Mouse (Mus musculus) myocyte (in vitro differentiated cells): ENCODE results near the gene Tmem165. TPM values are rescaled to one million over a fixed set of nuclear protein-coding genes. Genes with fewer than 3 reads are reported as not detected.

ENCODE experiments used
- H3K27me3 ChIP-seq: one replicate; pipeline ENCODE4 v1.6.1; 2011; ENCODE audit not compliant: control insufficient read depth, insufficient read depth, insufficient read length
- H3K36me3 ChIP-seq: one replicate; pipeline ENCODE4 v1.6.1; 2011; ENCODE audit not compliant: control insufficient read depth, insufficient read depth
- H3K4me2 ChIP-seq: one replicate; pipeline ENCODE4 v1.6.1; 2011; ENCODE audit warnings: low read depth, control low read depth
- H3K4me3 ChIP-seq: one replicate; pipeline ENCODE4 v1.5.1; 2011; ENCODE audit warnings: mild to moderate bottlenecking, control low read depth, moderate library complexity
- H3K79me2 ChIP-seq: one replicate; pipeline ENCODE4 v1.6.1; 2011; ENCODE audit not compliant: control insufficient read depth, insufficient read depth
- H3ac ChIP-seq: one replicate; pipeline ENCODE4 v1.6.1; 2011; ENCODE audit not compliant: control insufficient read depth, insufficient read length
- CEBPB ChIP-seq: IDR thresholded peaks from 2 replicates; pipeline ENCODE4 v1.6.1; 2011; ENCODE audit warnings: mild to moderate bottlenecking, moderate library complexity; ENCODE audit not compliant: poor library complexity, insufficient read depth, severe bottlenecking
- E2F4 ChIP-seq: IDR thresholded peaks from one replicate; pipeline ENCODE4 v1.6.1; 2011; ENCODE audit warnings: mild to moderate bottlenecking, control low read depth, moderate library complexity; ENCODE audit not compliant: insufficient read depth
- MAX ChIP-seq: IDR thresholded peaks from one replicate; pipeline ENCODE4 v1.6.1; 2011; ENCODE audit warnings: low read depth, mild to moderate bottlenecking, control low read depth
- MYOD1 ChIP-seq, 3 experiments: IDR thresholded peaks; one replicate each; pipeline ENCODE4 v1.6.1; 2011; ENCODE audit warnings: control low read depth in 2 of 3, low read depth in 2 of 3, mild to moderate bottlenecking in 2 of 3, moderate library complexity in 1 of 3; ENCODE audit not compliant: insufficient read length in 2 of 3, control insufficient read depth in 1 of 3
- MYOG ChIP-seq, 3 experiments: IDR thresholded peaks; one replicate each; pipeline ENCODE4 v1.6.1; 2011; ENCODE audit warnings: control low read depth in 2 of 3, low read depth in 2 of 3, mild to moderate bottlenecking in 2 of 3; ENCODE audit not compliant: insufficient read length in 2 of 3, control insufficient read depth in 1 of 3, insufficient read depth in 1 of 3
- POLR2A ChIP-seq: IDR thresholded peaks from one replicate; pipeline ENCODE4 v1.6.1; 2011; ENCODE audit warnings: low read depth, mild to moderate bottlenecking, control low read depth, moderate library complexity; ENCODE audit not compliant: insufficient read length
- POLR2AphosphoS2 ChIP-seq: IDR thresholded peaks from one replicate; pipeline ENCODE4 v1.6.1; 2011; ENCODE audit warnings: low read depth, control low read depth; ENCODE audit not compliant: insufficient read length
- REST ChIP-seq: IDR thresholded peaks from one replicate; pipeline ENCODE4 v1.6.1; 2011; ENCODE audit warnings: mild to moderate bottlenecking, control low read depth, moderate library complexity; ENCODE audit not compliant: insufficient read depth, insufficient read length
- SRF ChIP-seq: IDR thresholded peaks from one replicate; pipeline ENCODE4 v1.6.1; 2011; ENCODE audit warnings: low read depth; ENCODE audit not compliant: control insufficient read depth, insufficient read length
- TCF12 ChIP-seq: IDR thresholded peaks from one replicate; pipeline ENCODE4 v1.6.1; 2011; ENCODE audit warnings: mild to moderate bottlenecking, control low read depth; ENCODE audit not compliant: poor library complexity, insufficient read depth, severe bottlenecking
- TCF3 ChIP-seq: IDR thresholded peaks from one replicate; pipeline ENCODE4 v1.6.1; 2011; ENCODE audit warnings: low read depth, control low read depth; ENCODE audit not compliant: insufficient read length
- USF1 ChIP-seq: IDR thresholded peaks from one replicate; pipeline ENCODE4 v1.6.1; 2011; ENCODE audit warnings: low read depth, mild to moderate bottlenecking, control low read depth, moderate library complexity
- polyA plus RNA-seq: library from polyadenylated mRNA; unstranded; fragments of >200 nt; fragmentation: generic; extraction: Trizol; gene quantifications from one replicate; pipeline ENCODE4 v1.2.1, GENCODE M21; 2012; ENCODE audit warnings: missing spikeins

The Tmem165 gene
- polyA plus RNA-seq, 1 experiment, result 28.1 TPM

DNA sequence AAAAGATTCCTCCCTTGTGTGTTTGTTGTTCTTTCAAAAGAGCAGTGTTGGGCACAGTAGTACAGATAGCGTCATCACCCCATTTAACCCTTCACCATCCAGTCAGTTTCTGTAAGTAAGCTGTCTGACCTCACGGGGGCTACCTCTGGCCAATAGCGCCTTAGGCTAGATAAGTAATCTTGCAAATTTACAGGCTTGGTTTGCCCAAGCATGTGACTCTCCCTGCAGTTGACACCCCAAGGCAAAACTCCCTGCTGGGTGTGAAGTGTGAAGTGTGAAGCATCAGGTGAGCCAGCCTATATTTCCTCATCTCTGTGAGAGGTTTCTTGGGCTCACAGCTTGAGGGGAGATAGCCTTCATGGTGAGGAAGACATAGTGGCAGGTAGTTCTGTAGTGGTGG is 23.6 kb upstream of the Tmem165 start:
- Histone ChIP-seq H3K27me3 (no peaks in the 10 kb centered on the region), H3ac (no peak overlapping the region)
- TF ChIP-seq CEBPB (no peak), REST (no peak), TCF12 (no peak), MYOG (IDR thresholded peaks at IDR 0.05; ENCODE audit: control insufficient read depth in 1 of 3, insufficient read depth in 1 of 3, insufficient read length in 2 of 3, low read depth in 2 of 3) (no peak), POLR2AphosphoS2 (no peak), USF1 (no peak), MYOD1 (IDR thresholded peaks at IDR 0.05; ENCODE audit: control insufficient read depth in 1 of 3, insufficient read length in 2 of 3, low read depth in 2 of 3) (no peak), E2F4 (no peak), TCF3 (no peak), MAX (no peak), SRF (no peak), POLR2A (no peak)

GRCm38 (mm10) chr5:76161491-76161890 is 22.2 kb upstream of the Tmem165 start:
- no peak for TF ChIP-seq CEBPB
- no peak for TF ChIP-seq SRF
- no peak for TF ChIP-seq TCF3
- TF ChIP-seq MYOD1 (IDR thresholded peaks at IDR 0.05; ENCODE audit: control insufficient read depth in 1 of 3, insufficient read length in 2 of 3, low read depth in 2 of 3), result no peak
- TF ChIP-seq POLR2A, result no peak
- no peak for TF ChIP-seq MYOG (IDR thresholded peaks at IDR 0.05; ENCODE audit: control insufficient read depth in 1 of 3, insufficient read depth in 1 of 3, insufficient read length in 2 of 3, low read depth in 2 of 3)
- TF ChIP-seq USF1, result no peak
- no peak for TF ChIP-seq E2F4
- TF ChIP-seq REST, result no peak
- no peak for TF ChIP-seq POLR2AphosphoS2
- TF ChIP-seq TCF12, result no peak
- no peak for TF ChIP-seq MAX
- Histone ChIP-seq H3K4me3 (no peak overlapping the region), H3K36me3 (no peaks in the 10 kb centered on the region), H3K4me2 (no peak overlapping the region), H3K79me2 (no peaks in the 10 kb centered on the region), H3ac (no peak overlapping the region), H3K27me3 (no peaks in the 10 kb centered on the region)

More for the DNA sequence above, 23.6 kb upstream of the Tmem165 start:
- H3K79me2 ChIP-seq, result no peaks in the 10 kb centered on the region
- H3K4me3 ChIP-seq, result no peak overlapping the region
- no peaks in the 10 kb centered on the region for H3K36me3 ChIP-seq
- no peak overlapping the region for H3K4me2 ChIP-seq

DNA sequence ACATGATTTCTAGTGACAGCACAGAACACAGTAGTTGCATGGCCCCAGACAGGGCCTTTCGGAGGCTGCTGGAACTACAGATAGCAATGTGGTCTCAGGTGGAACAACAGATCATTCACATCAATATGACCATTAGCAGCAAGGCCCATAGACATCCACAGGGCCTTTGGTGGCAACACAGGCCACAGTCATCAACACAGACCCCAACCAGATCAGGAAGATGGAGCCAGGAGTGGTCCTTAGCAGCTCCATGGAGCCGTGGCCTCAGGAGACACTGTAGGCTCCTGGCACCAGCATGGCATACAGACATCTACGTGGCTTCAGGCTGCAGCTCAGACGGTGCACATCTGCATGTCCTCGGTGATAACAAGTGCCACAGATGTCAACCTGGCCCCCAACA is 20.8 kb upstream of the Tmem165 start:
- Histone ChIP-seq H3K36me3 (no peaks in the 10 kb centered on the region), H3K4me3 (no peak overlapping the region), H3K27me3 (no peaks in the 10 kb centered on the region), H3K79me2 (no peaks in the 10 kb centered on the region), H3ac (no peak overlapping the region), H3K4me2 (no peak overlapping the region)
- TF ChIP-seq MYOG (IDR thresholded peaks at IDR 0.05; ENCODE audit: control insufficient read depth in 1 of 3, insufficient read depth in 1 of 3, insufficient read length in 2 of 3, low read depth in 2 of 3), result no peak
- no peak for TF ChIP-seq REST
- TF ChIP-seq TCF3, result no peak
- no peak for TF ChIP-seq TCF12

GRCm38 (mm10) chr5:76163828-76164390 is 19.8 kb upstream of the Tmem165 start:
- Histone ChIP-seq H3ac (no peak overlapping the region), H3K4me2 (no peak overlapping the region), H3K4me3 (no peak overlapping the region), H3K36me3 (no peaks in the 10 kb centered on the region), H3K27me3 (no peaks in the 10 kb centered on the region), H3K79me2 (no peaks in the 10 kb centered on the region)
- TF ChIP-seq MYOG (IDR thresholded peaks at IDR 0.05; ENCODE audit: control insufficient read depth in 1 of 3, insufficient read depth in 1 of 3, insufficient read length in 2 of 3, low read depth in 2 of 3), result no peak

GRCm38 (mm10) chr5:76164827-76165226 is 18.9 kb upstream of the Tmem165 start:
- Histone ChIP-seq H3K79me2 (no peaks in the 10 kb centered on the region), H3K27me3 (no peaks in the 10 kb centered on the region), H3ac (no peak overlapping the region), H3K4me3 (no peak overlapping the region), H3K36me3 (no peaks in the 10 kb centered on the region), H3K4me2 (no peak overlapping the region)
- TF ChIP-seq REST (no peak), MAX (no peak), E2F4 (no peak), TCF12 (no peak), USF1 (no peak), CEBPB (no peak), SRF (no peak), TCF3 (no peak), POLR2AphosphoS2 (no peak), POLR2A (no peak), MYOG (IDR thresholded peaks at IDR 0.05; ENCODE audit: control insufficient read depth in 1 of 3, insufficient read depth in 1 of 3, insufficient read length in 2 of 3, low read depth in 2 of 3) (no peak), MYOD1 (IDR thresholded peaks at IDR 0.05; ENCODE audit: control insufficient read depth in 1 of 3, insufficient read length in 2 of 3, low read depth in 2 of 3) (no peak)
